Mouse (Mus musculus): ENCODE results near the gene Rdh9.

Rdh9 gene

GRCm38 (mm10) chr10:127776011-127776410 is at the start of gene Rdh9:
TSS of gene Rdh9 (plus strand) at chr10:127776386.
- DNase-seq: no peak

GRCm38 (mm10) chr10:127728437-127728836 is 47.7 kb upstream of the Rdh9 start:
- no peak for DNase-seq

- no peak for DNase-seq
Observed at GRCm38 (mm10) chr10:127730285-127730932, 45.8 kb upstream of the Rdh9 start.

GRCm38 (mm10) chr10:127730933-127731310 is 45.3 kb upstream of the Rdh9 start:
- DNase-seq: no peak

- DNase-seq: no peak
Observed at GRCm38 (mm10) chr10:127731397-127731796, 44.8 kb upstream of the Rdh9 start.

- no peak for DNase-seq
Observed at GRCm38 (mm10) chr10:127734434-127734833, 41.8 kb upstream of the Rdh9 start.

- DNase-seq: no peak
Observed at GRCm38 (mm10) chr10:127736266-127736665, 39.9 kb upstream of the Rdh9 start.

- no peak for DNase-seq
Observed at GRCm38 (mm10) chr10:127736916-127737315, 39.3 kb upstream of the Rdh9 start.

- DNase-seq: no peak
Observed at GRCm38 (mm10) chr10:127737552-127737951, 38.6 kb upstream of the Rdh9 start.

- peak; percentile 40 to 63 for DNase-seq
Observed at GRCm38 (mm10) chr10:127738151-127738882, 37.9 kb upstream of the Rdh9 start.

GRCm38 (mm10) chr10:127739083-127739660 is 37.0 kb upstream of the Rdh9 start, which contains the start of gene Zbtb39:
TSS of gene Zbtb39 (plus strand) at chr10:127739538.
- peak; percentile 78 to 91 for DNase-seq

- peak; percentile 31 to 63 for DNase-seq
Observed at GRCm38 (mm10) chr10:127739661-127740161, 36.5 kb upstream of the Rdh9 start.

- DNase-seq: peak; percentile 68 to 73
Observed at GRCm38 (mm10) chr10:127744661-127745060, 31.5 kb upstream of the Rdh9 start.

GRCm38 (mm10) chr10:127745886-127746285 is 30.3 kb upstream of the Rdh9 start:
- DNase-seq: no peak

GRCm38 (mm10) chr10:127747254-127747653 is 28.9 kb upstream of the Rdh9 start:
- DNase-seq: peak; percentile 76 to 86

- peak; percentile 73 to 91 for DNase-seq
Observed at GRCm38 (mm10) chr10:127748847-127749612, 27.2 kb upstream of the Rdh9 start.

GRCm38 (mm10) chr10:127750136-127750777 is 25.9 kb upstream of the Rdh9 start:
- DNase-seq: peak in 1 of 2 experiments; percentile 64

- DNase-seq: peak; percentile 64 to 80
Observed at GRCm38 (mm10) chr10:127751548-127751947, 24.6 kb upstream of the Rdh9 start, which contains the start of gene Gpr182. TSS of gene Gpr182 (minus strand) at chr10:127751732.

- peak; percentile 74 to 79 for DNase-seq
Observed at GRCm38 (mm10) chr10:127754566-127755166, 21.5 kb upstream of the Rdh9 start.

- peak in 1 of 2 experiments; percentile 36 for DNase-seq
Observed at GRCm38 (mm10) chr10:127755246-127755645, 20.9 kb upstream of the Rdh9 start.

GRCm38 (mm10) chr10:127755770-127756468 is 20.3 kb upstream of the Rdh9 start:
- DNase-seq: peak; percentile 35 to 43
